ENCODE assay signal across 8 mouse cellular contexts in genomic region chr16:56064334-56064990, GRCm38 (mm10). TPM values are rescaled to one million over a fixed set of nuclear protein-coding genes. Genes with fewer than 3 reads are reported as not detected.
DNase-seq lines count a peak whose midpoint lies in the region; ATAC-seq and TF ChIP-seq lines count a peak whose summit lies in the region.

No protein-coding gene starts in this region.

- no peaks in the 10 kb centered on the region for H3K36me3 ChIP-seq in ES-E14 (ENCODE audit: control insufficient read depth, insufficient read depth, low read length, poor library complexity, severe bottlenecking)
- no peaks in the 10 kb centered on the region for H3K36me3 ChIP-seq in forebrain, embryonic 12.5 days (replicated peaks)
- no peaks in the 10 kb centered on the region for H3K36me3 ChIP-seq in liver, embryonic 16.5 days (ENCODE audit: control insufficient read depth, insufficient read depth)
- H3K36me3 ChIP-seq in neural tube, embryonic 13.5 days: no peaks in the 10 kb centered on the region
- H3K36me3 ChIP-seq in thymus, adult 2 months (ENCODE audit: control insufficient read depth, insufficient read depth, low read length): no peaks in the 10 kb centered on the region

- peak; percentile 95 for ATAC-seq in forebrain, embryonic 12.5 days (ENCODE audit: low FRiP score)
- peak; percentile 80 for ATAC-seq in liver, embryonic 16.5 days (ENCODE audit: low read depth)
- peak; percentile 90 for ATAC-seq in neural tube, embryonic 13.5 days (ENCODE audit: low read depth)

- H3K4me1 ChIP-seq in ES-E14 (ENCODE audit: control insufficient read depth in 2 of 2, insufficient read depth in 2 of 2, low read length in 2 of 2, poor library complexity in 1 of 2): peaks cover 0 to 1% of the 10 kb centered on the region in 2 experiments; a peak in 1 of 4 replicates
- H3K4me1 ChIP-seq in forebrain, embryonic 12.5 days: no peaks in the 10 kb centered on the region
- peaks cover 21% of the 10 kb centered on the region for H3K4me1 ChIP-seq in liver, embryonic 16.5 days (ENCODE audit: control insufficient read depth, low read depth, low read length)
- H3K4me1 ChIP-seq in neural tube, embryonic 13.5 days (replicated peaks): no peaks in the 10 kb centered on the region; the same call in 1 of the 2 replicates
- peaks cover 5% of the 10 kb centered on the region; the same call in 1 of the 2 replicates for H3K4me1 ChIP-seq in thymus, adult 2 months (replicated peaks; ENCODE audit: control insufficient read depth, insufficient read depth, low read length)

- intact Hi-C loops in heart, postnatal 10 days (cut with DNase I): loop anchor here (1.0 to 5.0 kb wide), 4 partner anchors 42 to 113 kb away; no protein-coding TSS in a partner anchor

- H3K4me2 ChIP-seq in forebrain, embryonic 12.5 days: peak overlapping the region; percentile 66
- peak overlapping the region; percentile 78 for H3K4me2 ChIP-seq in liver, embryonic 16.5 days (ENCODE audit: low read depth, low read length)
- peak overlapping the region; percentile 63 for H3K4me2 ChIP-seq in neural tube, embryonic 13.5 days

- 7% methylated on average over 20 of the region's 20 CpGs for WGBS in forebrain, embryonic 12.5 days
- WGBS in liver, embryonic 16.5 days (ENCODE audit: insufficient replicate concordance): 2% methylated on average over 20 of the region's 20 CpGs
- WGBS in neural tube, embryonic 13.5 days: 6% methylated on average over 20 of the region's 20 CpGs
- WGBS in thymus, adult 2 months: under 1% methylated on average over 20 of the region's 20 CpGs

- H3K27ac ChIP-seq in ES-E14 (ENCODE audit: insufficient read depth, low read depth, low read length, poor library complexity, severe bottlenecking): no peak overlapping the region; the same call in 1 of the 2 replicates
- H3K27ac ChIP-seq in forebrain, embryonic 12.5 days: no peak overlapping the region
- peak overlapping the region; percentile 76 for H3K27ac ChIP-seq in liver, embryonic 16.5 days (ENCODE audit: low read length)
- H3K27ac ChIP-seq in neural tube, embryonic 13.5 days (replicated peaks): 0 out of 2 replicates have a peak overlapping the region, but pooled peaks have one; percentile 49
- peak overlapping the region; percentile 35 for H3K27ac ChIP-seq in thymus, adult 2 months (ENCODE audit: control insufficient read depth, insufficient read depth, low read length)

- peak overlapping the region in 1 of 2 experiments; percentile 41; a peak in 2 of 4 replicates for H3K4me3 ChIP-seq in ES-E14 (ENCODE audit: insufficient read depth in 1 of 2, low read depth in 1 of 2, low read length in 2 of 2, poor library complexity in 1 of 2, severe bottlenecking in 1 of 2)
- H3K4me3 ChIP-seq in forebrain, embryonic 12.5 days (replicated peaks): peak overlapping the region; percentile 38
- peak overlapping the region; percentile 71 for H3K4me3 ChIP-seq in liver, embryonic 16.5 days (ENCODE audit: low read depth, low read length)
- peak overlapping the region; percentile 33 for H3K4me3 ChIP-seq in neural tube, embryonic 13.5 days
- peak overlapping the region; percentile 65 for H3K4me3 ChIP-seq in thymus, adult 2 months (ENCODE audit: control insufficient read depth, insufficient read depth, low read length)

- no peak for TF ChIP-seq CTCF in thymus, adult 2 months (IDR thresholded peaks at IDR 0.05; ENCODE audit: borderline replicate concordance, control insufficient read depth, extremely low read depth, insufficient read depth, low read length, poor library complexity)

- H3K9me3 ChIP-seq in ES-E14 (ENCODE audit: control insufficient read depth, insufficient read depth, low read depth, low read length): no peaks in the 10 kb centered on the region
- no peaks in the 10 kb centered on the region for H3K9me3 ChIP-seq in forebrain, embryonic 12.5 days
- H3K9me3 ChIP-seq in liver, embryonic 16.5 days (replicated peaks; ENCODE audit: control insufficient read depth, low read length): no peaks in the 10 kb centered on the region
- H3K9me3 ChIP-seq in neural tube, embryonic 13.5 days: no peaks in the 10 kb centered on the region

- 0 out of 2 replicates have a peak, but pooled peaks cover 3% of the 10 kb centered on the region for H3K27me3 ChIP-seq in forebrain, embryonic 12.5 days
- no peaks in the 10 kb centered on the region for H3K27me3 ChIP-seq in liver, embryonic 16.5 days (ENCODE audit: control insufficient read depth, insufficient read depth, low read depth, low read length)
- no peaks in the 10 kb centered on the region for H3K27me3 ChIP-seq in neural tube, embryonic 13.5 days
- H3K27me3 ChIP-seq in thymus, adult 2 months (ENCODE audit: control insufficient read depth, insufficient read depth, low read length): no peaks in the 10 kb centered on the region

- DNase-seq in ES-E14 (ENCODE audit: low read depth, low spot score): peak; percentile 48
- peak; percentile 72 for DNase-seq in c-Kit-positive CD71-positive TER-119-negative erythroid progenitor cells, embryonic 14.5 days (ENCODE audit: low read depth)
- DNase-seq in heart, postnatal 10 days: peak; percentile 50 to 71
- peak; percentile 62 to 75 for DNase-seq in kidney, postnatal 4 days
- DNase-seq in thymus, adult 2 months: peak; percentile 47

- in situ Hi-C loops in ES-E14 (cut with MboI; ENCODE audit: low sequenced_read_pairs in 2 of 2, unreplicated experiment in 2 of 2): no loop called here

- H3K9ac ChIP-seq in ES-E14 (ENCODE audit: insufficient read depth, low read depth, low read length, poor library complexity, severe bottlenecking): no peak overlapping the region
- no peak overlapping the region for H3K9ac ChIP-seq in forebrain, embryonic 12.5 days
- H3K9ac ChIP-seq in liver, embryonic 16.5 days (ENCODE audit: low read depth, low read length): peak overlapping the region; percentile 74
- peak overlapping the region; percentile 55; the same call in 1 of the 2 replicates for H3K9ac ChIP-seq in neural tube, embryonic 13.5 days

- no peak for TF ChIP-seq POLR2A in thymus, adult 2 months (IDR thresholded peaks at IDR 0.05; ENCODE audit: control insufficient read depth, extremely low read depth, insufficient read depth, low read length, poor library complexity)

TF ChIP-seq in ES-E14, 5 proteins besides CTCF, POLR2A, EP300 and RAD21:
- peak; percentile 33; the same call in 1 of the 2 replicates for TF ChIP-seq ZC3H11A (IDR thresholded peaks at IDR 0.05; ENCODE audit: borderline replicate concordance, low read depth, low read length)
- TF ChIP-seq ZNF384 (IDR thresholded peaks at IDR 0.05; ENCODE audit: low read depth, low read length): no peak

RNA-seq across cellular contexts. Expression of gene Senp7, which starts 16.3 kb away (rescaled TPM):
- 3.4 and 6.2 TPM in 2 replicates for total RNA-seq in ES-E14 (2012; rRNA removed)
- polyA plus RNA-seq in forebrain, embryonic 12.5 days (2016; fragmentation: Nextera tagmentation; extraction: Ambion mirVana): 43.8 and 49.2 TPM in 2 replicates
- total RNA-seq in heart, postnatal 10 days (2021): 10 to 100 TPM; 19.8 to 21.6 TPM
- 16.0 TPM in 2 replicates for polyA plus RNA-seq in liver, embryonic 16.5 days (2015; fragmentation: Nextera tagmentation; extraction: Ambion mirVana)
- 53.1 and 57.3 TPM in 2 replicates for polyA plus RNA-seq in neural tube, embryonic 13.5 days (2015; fragmentation: Nextera tagmentation; extraction: Ambion mirVana)
- polyA plus RNA-seq in thymus, adult 2 months (2012; rRNA removed): 11.2 and 14.1 TPM in 2 replicates

RNA-seq across cellular contexts. Expression of gene Trmt10c, which starts 26.8 kb away (rescaled TPM):
- 15.9 and 21.6 TPM in 2 replicates for total RNA-seq in ES-E14 (2012; rRNA removed)
- 29.5 and 31.0 TPM in 2 replicates for polyA plus RNA-seq in forebrain, embryonic 12.5 days (2016; fragmentation: Nextera tagmentation; extraction: Ambion mirVana)
- total RNA-seq in heart, postnatal 10 days (2021): 10 to 100 TPM; 11.7 to 12.5 TPM
- polyA plus RNA-seq in liver, embryonic 16.5 days (2015; fragmentation: Nextera tagmentation; extraction: Ambion mirVana): 11.0 and 12.9 TPM in 2 replicates
- polyA plus RNA-seq in neural tube, embryonic 13.5 days (2015; fragmentation: Nextera tagmentation; extraction: Ambion mirVana): 23.1 and 23.4 TPM in 2 replicates
- 6.5 and 6.8 TPM in 2 replicates for polyA plus RNA-seq in thymus, adult 2 months (2012; rRNA removed)

RNA-seq across cellular contexts. Expression of gene Pcnp, which starts 34.9 kb away (rescaled TPM):
- 52.6 and 58.7 TPM in 2 replicates for total RNA-seq in ES-E14 (2012; rRNA removed)
- 316 and 329 TPM in 2 replicates for polyA plus RNA-seq in forebrain, embryonic 12.5 days (2016; fragmentation: Nextera tagmentation; extraction: Ambion mirVana)
- 10 to 100 TPM; 63.5 to 65.0 TPM for total RNA-seq in heart, postnatal 10 days (2021)
- polyA plus RNA-seq in liver, embryonic 16.5 days (2015; fragmentation: Nextera tagmentation; extraction: Ambion mirVana): 76.6 and 88.9 TPM in 2 replicates
- 240 and 254 TPM in 2 replicates for polyA plus RNA-seq in neural tube, embryonic 13.5 days (2015; fragmentation: Nextera tagmentation; extraction: Ambion mirVana)
- polyA plus RNA-seq in thymus, adult 2 months (2012; rRNA removed): 17.0 and 18.9 TPM in 2 replicates

Comparison
In these comparisons a context has a peak if more than half of its experiments do, and no peak if none do; other contexts are left out.
1. H3K27ac ChIP-seq: peak in liver, embryonic 16.5 days (single experiment), neural tube, embryonic 13.5 days (single experiment) and thymus, adult 2 months (single experiment); none in ES-E14 (single experiment) and forebrain, embryonic 12.5 days (single experiment).
2. H3K9ac ChIP-seq: peak in liver, embryonic 16.5 days (single experiment) and neural tube, embryonic 13.5 days (single experiment); none in ES-E14 (single experiment) and forebrain, embryonic 12.5 days (single experiment).
3. Peak in every context shown above with its lines, with median percentiles within 50 percentile points of each other: DNase-seq, ATAC-seq and H3K4me2 ChIP-seq.